Mouse (Mus musculus) neutrophil, adult 65 days (primary cell): Measurements from ENCODE around the gene Nbeal1. TPM values are rescaled to one million over a fixed set of nuclear protein-coding genes. Genes with fewer than 3 reads are reported as not detected.

Experiments
- total RNA-seq: library from RNA; stranded (reverse); gene quantifications from 2 replicates; pipeline ENCODE4 v1.2.4, GENCODE M21; 2023

Nbeal1 gene
- 13.6 and 17.0 TPM in 2 replicates for total RNA-seq

DNA sequence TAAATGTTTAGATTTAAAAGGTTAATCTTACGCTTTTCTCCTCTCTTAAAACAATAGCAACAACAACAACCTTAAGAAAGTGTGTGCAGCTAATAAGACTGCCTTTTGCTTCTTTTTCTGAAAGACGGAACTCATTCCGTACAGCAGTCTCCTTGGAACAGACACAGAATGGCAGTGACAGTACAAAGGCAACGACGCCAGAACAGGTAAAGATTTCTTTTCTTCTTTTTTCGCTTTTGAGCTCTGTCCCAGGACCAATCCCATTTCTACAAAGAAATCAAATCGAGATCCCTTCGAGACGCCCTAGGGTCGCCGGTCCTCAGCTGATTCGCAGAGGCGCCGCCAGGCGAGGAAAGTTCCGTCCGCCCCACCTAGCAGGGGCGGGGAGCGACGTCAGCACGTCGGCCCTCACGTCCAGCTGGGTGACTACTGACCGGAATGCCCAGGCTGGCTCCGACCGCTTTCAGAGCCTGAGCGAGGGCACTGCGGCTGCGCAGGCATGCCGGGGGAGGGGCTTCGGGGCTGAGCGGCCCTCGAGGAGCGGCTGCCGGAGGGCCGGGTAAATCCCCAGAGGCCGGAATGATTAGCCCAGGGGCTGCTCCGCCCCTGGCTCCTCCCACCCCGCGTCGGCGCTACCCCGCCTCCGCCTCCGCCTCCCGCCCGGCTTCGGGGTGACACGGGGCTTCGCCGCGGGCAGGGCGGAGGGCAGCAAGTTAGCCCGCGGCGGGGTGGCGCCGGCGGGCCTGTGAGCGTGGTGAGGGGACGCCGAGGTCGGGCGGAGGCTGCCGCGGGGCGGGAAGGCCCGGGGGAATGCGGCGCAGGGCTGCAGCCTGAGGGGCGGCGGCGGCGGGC lies at the start of gene Nbeal1:
Gene Nbeal1, plus strand, starts transcription at position 668 of the 852 bp plus-strand sequence.

DNA sequence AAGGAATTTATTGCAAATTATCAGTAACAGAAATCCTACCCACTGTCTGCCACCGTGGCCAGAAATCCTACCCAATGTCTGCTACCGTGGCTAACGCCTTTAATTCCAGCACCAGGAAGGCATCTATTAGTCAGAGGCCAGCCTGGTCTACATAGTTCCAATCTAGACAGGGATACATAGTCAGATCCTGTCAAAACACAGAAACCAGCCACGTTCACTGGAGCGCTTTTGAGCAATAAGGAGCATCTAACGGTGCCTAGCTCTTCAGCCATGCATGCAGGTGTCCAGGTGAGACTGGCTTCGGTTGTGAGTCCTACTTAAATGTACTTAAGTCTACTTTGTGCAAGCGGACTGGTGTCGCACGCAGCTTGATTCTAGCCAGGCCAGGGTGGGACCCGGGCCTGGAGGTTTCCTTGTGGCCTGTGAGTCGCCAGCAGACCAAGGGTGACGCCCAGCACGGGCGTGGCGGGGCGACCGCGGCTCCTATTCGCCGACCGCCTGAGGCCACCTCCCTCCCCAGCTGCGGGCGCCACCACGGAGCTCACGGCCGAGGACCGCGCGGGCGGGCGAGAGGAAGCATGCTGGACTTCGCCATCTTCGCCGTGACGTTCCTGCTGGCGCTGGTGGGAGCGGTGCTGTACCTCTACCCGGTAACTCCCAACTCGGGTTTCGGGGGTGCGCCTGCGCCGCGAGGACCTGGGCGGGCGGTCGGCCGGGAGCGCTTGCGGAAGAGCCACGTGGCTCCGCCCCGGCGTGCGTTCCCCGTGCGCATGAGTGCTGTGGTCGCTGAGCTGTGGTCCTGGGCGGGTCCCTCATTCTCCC lies 162.6 kb downstream of the Nbeal1 start, which contains the start of gene Cyp20a1:
Gene Cyp20a1, plus strand, starts transcription at position 516 of the 822 bp plus-strand sequence.

Other genes with a start within 250 kb of the Nbeal1 start
- 1.5 TPM in 1 of 2 replicates, not detected in the other for gene Ica1l, start 137.4 kb upstream of the Nbeal1 start, total RNA-seq
- gene Carf, start 82.4 kb upstream of the Nbeal1 start, total RNA-seq = 6.4 and 7.9 TPM in 2 replicates
- 5.8 and 7.6 TPM in 2 replicates for gene Wdr12, start 82.0 kb upstream of the Nbeal1 start, total RNA-seq
- gene Cyp20a1, start 162.7 kb downstream of the Nbeal1 start, total RNA-seq = 6.3 and 8.5 TPM in 2 replicates
- 4.6 and 5.6 TPM in 2 replicates for gene Abi2, start 229.0 kb downstream of the Nbeal1 start, total RNA-seq